Mouse (Mus musculus): ENCODE results near the gene Lrba.

The Lrba gene

GRCm38 (mm10) chr3:86531531-86532269 lies 307.2 kb downstream of the Lrba start:
- no peak for TF ChIP-seq GATA4 (IDR thresholded peaks at IDR 0.05; ENCODE audit: insufficient replicate concordance, low read length)

GRCm38 (mm10) chr3:86536751-86537150 lies 312.3 kb downstream of the Lrba start:
- no peak for TF ChIP-seq GATA4 (IDR thresholded peaks at IDR 0.05; ENCODE audit: insufficient replicate concordance, low read length)

DNA sequence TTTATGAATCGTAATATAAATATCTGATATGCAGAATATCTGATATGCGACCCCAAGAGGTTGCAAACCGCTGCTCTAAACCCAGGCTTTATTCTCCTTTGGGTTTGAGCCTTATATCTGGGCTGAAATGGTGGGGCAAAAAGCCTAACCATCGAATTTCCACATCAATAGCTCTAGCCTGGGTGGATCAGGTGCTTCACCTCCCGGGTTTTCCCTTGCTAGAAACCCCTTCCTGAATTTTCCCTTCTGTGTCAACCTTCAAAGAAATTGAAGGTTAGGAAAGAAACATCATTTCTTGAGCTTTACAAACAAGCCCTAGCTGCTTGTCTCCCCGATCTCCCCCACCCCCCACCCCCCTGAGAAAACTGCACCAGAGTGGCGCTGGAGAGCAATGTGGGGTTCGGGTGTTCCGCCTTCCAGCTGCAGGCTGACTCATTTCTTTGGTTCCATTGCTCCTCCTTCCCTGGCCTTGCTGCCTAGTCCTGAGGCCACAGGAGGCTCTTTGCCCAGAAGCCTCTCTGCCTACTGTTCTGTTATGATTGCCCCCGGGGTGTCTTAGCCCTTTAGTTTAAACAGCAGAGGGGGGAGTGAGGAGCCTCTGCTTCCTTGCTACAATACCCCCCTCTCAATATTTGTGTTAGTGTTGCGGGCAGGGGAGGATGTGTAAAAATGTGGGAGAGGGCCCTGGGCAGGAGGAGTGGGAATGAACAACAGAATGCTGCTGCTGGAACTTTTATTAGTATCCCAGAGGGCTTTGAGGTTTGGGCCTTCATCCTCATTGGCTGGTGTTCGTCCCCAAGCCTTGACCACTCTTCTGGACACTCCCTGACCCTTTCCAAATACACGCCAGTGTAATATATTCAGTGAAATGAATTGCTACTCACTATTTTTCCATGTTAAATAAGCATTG lies 314.4 kb downstream of the Lrba start:
- no peak for TF ChIP-seq GATA4 (IDR thresholded peaks at IDR 0.05; ENCODE audit: insufficient replicate concordance, low read length)

DNA sequence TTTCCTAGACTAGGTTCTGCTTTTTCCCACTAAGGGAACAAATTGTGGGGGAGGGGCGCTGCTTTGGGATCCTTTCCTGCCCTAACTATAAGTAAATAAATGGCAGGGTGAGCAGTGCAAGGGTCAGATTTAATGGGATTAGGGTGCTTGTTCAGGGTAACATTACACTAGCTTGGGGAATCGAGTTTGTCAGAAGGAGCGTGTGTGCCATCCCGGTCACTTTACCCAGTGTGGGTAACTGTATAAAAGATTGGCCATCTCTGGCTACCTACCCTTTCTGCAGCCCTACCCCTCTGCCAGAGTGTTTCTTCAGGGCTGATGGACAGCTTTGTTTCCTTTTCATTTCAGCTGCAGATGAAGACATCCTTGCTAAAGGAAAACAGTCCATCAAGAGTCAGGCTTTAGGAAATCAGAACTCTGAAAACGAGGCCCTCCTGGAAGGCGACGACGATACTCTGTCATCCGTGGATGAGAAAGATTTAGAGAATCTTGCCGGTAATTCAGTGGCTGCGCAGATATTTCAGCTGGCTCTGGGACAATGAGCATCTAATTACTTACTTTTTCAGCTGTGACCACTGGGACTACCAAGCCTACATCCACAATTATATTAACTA lies 315.2 kb downstream of the Lrba start:
- TF ChIP-seq GATA4 (IDR thresholded peaks at IDR 0.05; ENCODE audit: insufficient replicate concordance, low read length) = no peak

GRCm38 (mm10) chr3:86541074-86541614 lies 316.7 kb downstream of the Lrba start:
- TF ChIP-seq GATA4 (IDR thresholded peaks at IDR 0.05; ENCODE audit: insufficient replicate concordance, low read length) = no peak

GRCm38 (mm10) chr3:86541863-86542397 lies 317.4 kb downstream of the Lrba start:
- no peak for TF ChIP-seq GATA4 (IDR thresholded peaks at IDR 0.05; ENCODE audit: insufficient replicate concordance, low read length)

GRCm38 (mm10) chr3:86544785-86545184 lies 320.3 kb downstream of the Lrba start:
- no peak for TF ChIP-seq GATA4 (IDR thresholded peaks at IDR 0.05; ENCODE audit: insufficient replicate concordance, low read length)

DNA sequence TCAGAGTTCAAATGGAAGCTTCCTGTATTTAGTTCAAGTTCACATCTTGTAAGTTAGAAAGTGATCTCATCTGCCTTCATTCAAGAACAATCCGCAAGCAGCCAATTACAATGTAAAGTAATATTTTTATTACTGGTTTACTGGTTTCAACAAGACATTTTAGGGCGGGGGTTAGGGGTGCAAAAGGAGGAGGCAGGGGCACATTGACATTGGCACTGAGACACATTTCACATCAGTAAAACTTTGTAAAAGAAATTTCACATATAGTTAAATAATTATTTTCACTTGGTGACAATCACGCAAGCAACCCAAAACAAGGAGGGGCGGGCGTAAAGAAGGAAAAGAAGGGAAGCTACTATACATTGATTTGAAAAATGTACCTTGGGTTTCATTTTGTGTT lies 321.5 kb downstream of the Lrba start:
- TF ChIP-seq GATA4 (IDR thresholded peaks at IDR 0.05; ENCODE audit: insufficient replicate concordance, low read length) = no peak

DNA sequence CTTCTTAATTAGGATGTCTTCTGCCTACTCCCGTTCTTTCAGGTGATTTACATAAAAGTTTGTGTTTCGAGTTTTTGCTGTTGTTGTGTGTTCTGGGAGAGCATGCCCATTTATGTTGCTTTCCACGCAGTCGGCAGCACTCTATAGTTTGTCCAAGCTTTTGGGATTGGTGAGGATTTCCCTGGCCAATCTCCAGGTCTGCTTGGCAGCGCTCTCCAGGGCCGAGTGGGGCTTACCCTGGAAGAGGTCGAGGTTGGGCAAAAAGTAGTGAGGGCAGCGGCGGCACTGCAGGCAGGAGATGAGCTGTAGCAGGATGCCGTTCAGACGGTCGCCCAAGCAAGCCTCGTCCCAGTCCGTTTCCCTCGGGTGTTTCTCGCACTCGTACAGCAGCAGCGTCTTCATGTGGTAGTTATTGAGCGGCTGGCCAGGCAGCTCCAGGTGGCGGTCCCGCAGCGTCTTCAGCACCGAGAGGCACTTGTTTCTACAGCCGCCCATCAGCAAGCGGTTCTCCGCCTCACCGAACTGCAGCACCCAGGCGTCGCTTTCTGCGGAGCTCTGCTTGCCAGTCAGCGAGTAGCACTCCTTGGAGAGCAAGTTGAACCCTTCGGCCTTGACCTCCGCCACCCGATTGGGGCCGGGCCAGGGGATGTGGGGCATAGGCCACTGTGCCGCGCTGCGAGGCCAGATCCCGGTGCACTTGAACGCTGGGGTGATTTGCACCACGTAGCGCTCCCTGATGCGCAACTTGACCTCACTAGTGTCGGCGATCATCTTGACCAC lies 322.2 kb downstream of the Lrba start:
- TF ChIP-seq GATA4 (IDR thresholded peaks at IDR 0.05; ENCODE audit: insufficient replicate concordance, low read length) = no peak

- no peak for TF ChIP-seq GATA4 (IDR thresholded peaks at IDR 0.05; ENCODE audit: insufficient replicate concordance, low read length)
Measured at GRCm38 (mm10) chr3:86547251-86547791, 322.8 kb downstream of the Lrba start.

- no peak for TF ChIP-seq GATA4 (IDR thresholded peaks at IDR 0.05; ENCODE audit: insufficient replicate concordance, low read length)
Measured at GRCm38 (mm10) chr3:86548091-86549015, 323.9 kb downstream of the Lrba start, which contains the start of gene Mab21l2. Mab21l2 (minus strand) TSS chr3:86548629.

GRCm38 (mm10) chr3:86550301-86551010 lies 326.0 kb downstream of the Lrba start:
- TF ChIP-seq GATA4 (IDR thresholded peaks at IDR 0.05; ENCODE audit: insufficient replicate concordance, low read length) = no peak
